23 mouse cellular contexts compared by ENCODE assay signal in the genomic region with DNA sequence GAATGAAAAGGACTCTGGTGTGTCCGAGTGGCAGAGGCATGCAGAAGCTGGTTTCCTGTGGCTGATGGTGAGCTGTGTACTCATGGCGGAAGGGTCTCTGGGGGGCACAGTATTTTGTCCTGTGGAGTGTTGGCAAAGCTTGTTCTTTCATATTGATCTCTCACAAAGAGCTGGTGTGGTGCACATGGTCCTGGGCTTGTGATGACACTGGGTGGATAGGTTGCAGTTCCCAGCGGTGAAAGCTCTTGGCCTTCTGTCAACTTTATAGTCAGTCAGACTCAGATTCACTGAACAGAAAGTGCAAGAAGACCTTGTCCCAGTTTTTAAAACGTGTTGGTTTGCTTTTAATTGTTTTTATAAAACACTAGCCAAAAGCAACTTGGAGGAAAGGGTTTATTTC.
DNase-seq lines count a peak whose midpoint lies in the region; ATAC-seq and TF ChIP-seq lines count a peak whose summit lies in the region.
"Had no signal": no experiment of that assay in that cellular context is flagged by ENCODE, and none has a peak within 500 bp of the region (broad histone marks: within the 10 kb centered on the region; RNA-seq: fewer than 3 reads in every experiment).

No protein-coding gene starts in this region.

- H3K4me3 ChIP-seq in layer of hippocampus, adult 2 months: no peak overlapping the region
- no peak overlapping the region for H3K4me3 ChIP-seq in liver, postnatal 0 days (ENCODE audit: low read depth, low read length)
- no peak overlapping the region for H3K4me3 ChIP-seq in liver, embryonic 11.5 days (ENCODE audit: low read depth, low read length)
- H3K4me3 ChIP-seq: embryonic facial prominence, embryonic 12.5 days; embryonic facial prominence, embryonic 15.5 days; hindbrain, embryonic 10.5 days; hindbrain, embryonic 13.5 days had no signal

- TF ChIP-seq EP300 in liver, postnatal 0 days (IDR thresholded peaks at IDR 0.05; ENCODE audit: low read depth): no peak

- ATAC-seq in liver, postnatal 0 days: peak; percentile 28; the same call in 1 of the 2 replicates
- ATAC-seq in liver, embryonic 11.5 days (replicated peaks; ENCODE audit: low FRiP score): no peak
- no peak for ATAC-seq in megakaryocyte-erythroid progenitor cell, adult 5-6 weeks (replicated peaks; ENCODE audit: low FRiP score, low TSS enrichment, poor library complexity, severe bottlenecking)
- ATAC-seq: CD4-positive, CD25-positive, alpha-beta regulatory T cell, adult 4 months; forebrain, embryonic 14.5 days; forebrain, postnatal 0 days; hindbrain, embryonic 16.5 days had no signal

- H3K4me1 ChIP-seq in liver, postnatal 0 days (ENCODE audit: insufficient read depth): peaks cover 12% of the 10 kb centered on the region
- H3K4me1 ChIP-seq in liver, embryonic 11.5 days (replicated peaks; ENCODE audit: control insufficient read depth, insufficient read depth, low read length): no peaks in the 10 kb centered on the region; the same call in 1 of the 2 replicates
- H3K4me1 ChIP-seq: embryonic facial prominence, embryonic 12.5 days; embryonic facial prominence, embryonic 15.5 days; hindbrain, embryonic 10.5 days had no signal

- no peaks in the 10 kb centered on the region for H3K9me3 ChIP-seq in liver, postnatal 0 days (ENCODE audit: low read length)
- no peaks in the 10 kb centered on the region for H3K9me3 ChIP-seq in liver, embryonic 11.5 days (ENCODE audit: control insufficient read depth, low read length)
- H3K9me3 ChIP-seq: embryonic facial prominence, embryonic 12.5 days; embryonic facial prominence, embryonic 15.5 days; hindbrain, embryonic 10.5 days; hindbrain, embryonic 13.5 days had no signal

- intact Hi-C loops in heart, postnatal 36 days (cut with DNase I): no loop called here

- no peak for TF ChIP-seq CTCF in layer of hippocampus, adult 2 months (conservative IDR thresholded peaks at IDR 0.05)
- no peak for TF ChIP-seq CTCF in liver, postnatal 0 days (IDR thresholded peaks at IDR 0.05; ENCODE audit: low read depth)

- H3K36me3 ChIP-seq in liver, postnatal 0 days (replicated peaks; ENCODE audit: insufficient read depth, low read length): peaks cover 14% of the 10 kb centered on the region
- H3K36me3 ChIP-seq in liver, embryonic 11.5 days (ENCODE audit: control insufficient read depth, insufficient read depth, low read length): peaks cover 14% of the 10 kb centered on the region

- H3K27ac ChIP-seq in layer of hippocampus, adult 2 months: peak overlapping the region; percentile 46; the same call in 1 of the 2 replicates
- peak overlapping the region; percentile 67; the same call in 1 of the 2 replicates for H3K27ac ChIP-seq in liver, postnatal 0 days (ENCODE audit: low read depth)
- no peak overlapping the region for H3K27ac ChIP-seq in liver, embryonic 11.5 days (ENCODE audit: low read depth, low read length)
- H3K27ac ChIP-seq: embryonic facial prominence, embryonic 12.5 days; embryonic facial prominence, embryonic 15.5 days; hindbrain, embryonic 10.5 days; hindbrain, embryonic 13.5 days had no signal

- DNase-seq in heart, adult 11 months: peak; percentile 81
- no peak for DNase-seq in heart, postnatal 36 days
- no peak for DNase-seq in layer of hippocampus, adult 2 months (ENCODE audit: low spot score in 2 of 2)
- no peak for DNase-seq in layer of hippocampus, postnatal 36 days
- no peak for DNase-seq in liver, postnatal 0 days
- no peak for DNase-seq in liver, embryonic 11.5 days (ENCODE audit: low spot score)
- DNase-seq in adipocyte (ENCODE audit: low spot score): peak; percentile 26
- DNase-seq: adrenal gland, postnatal 10 days; cerebellum, adult 11 months; cerebellum, adult 2 months; cerebellum, adult 9-11 months; cerebellum, postnatal 25 days; forebrain, postnatal 0 days; gastrocnemius, postnatal 36 days had no signal

- H3K27me3 ChIP-seq in liver, postnatal 0 days (ENCODE audit: insufficient read depth, low read length): no peaks in the 10 kb centered on the region
- no peaks in the 10 kb centered on the region for H3K27me3 ChIP-seq in liver, embryonic 11.5 days (replicated peaks; ENCODE audit: control insufficient read depth, insufficient read depth, low read length)
- H3K27me3 ChIP-seq: embryonic facial prominence, embryonic 12.5 days; embryonic facial prominence, embryonic 15.5 days; hindbrain, embryonic 13.5 days had no signal

- no peak overlapping the region for H3K9ac ChIP-seq in liver, postnatal 0 days (replicated peaks)
- H3K9ac ChIP-seq in liver, embryonic 11.5 days (ENCODE audit: low read depth, low read length): no peak overlapping the region
- H3K9ac ChIP-seq: embryonic facial prominence, embryonic 12.5 days; embryonic facial prominence, embryonic 15.5 days; forebrain, postnatal 0 days; hindbrain, embryonic 13.5 days had no signal

- 77% methylated on average over 4 of the region's 4 CpGs for WGBS in liver, postnatal 0 days (ENCODE audit: insufficient replicate concordance)
- 85% methylated on average over 4 of the region's 4 CpGs for WGBS in liver, embryonic 11.5 days

- H3K4me2 ChIP-seq in liver, postnatal 0 days (ENCODE audit: low read depth, low read length): no peak overlapping the region
- no peak overlapping the region for H3K4me2 ChIP-seq in liver, embryonic 11.5 days
- H3K4me2 ChIP-seq: embryonic facial prominence, embryonic 12.5 days; embryonic facial prominence, embryonic 15.5 days; heart, embryonic 11.5 days; hindbrain, embryonic 13.5 days had no signal

Comparison
In these comparisons a context has a peak if more than half of its experiments do, and no peak if none do; other contexts are left out.
1. DNase-seq: peak in heart, adult 11 months (single experiment) and adipocyte (single experiment); none in heart, postnatal 36 days (0 of 2), layer of hippocampus, adult 2 months (0 of 2), layer of hippocampus, postnatal 36 days (0 of 2), liver, postnatal 0 days (single experiment) and liver, embryonic 11.5 days (single experiment).